Mouse (Mus musculus) hindbrain, embryonic 16.5 days (tissue): Measurements from ENCODE around the gene Hoxd13. TPM values are rescaled to one million over a fixed set of nuclear protein-coding genes. Genes with fewer than 3 reads are reported as not detected.
A peak's percentile ranks its signal among the peaks of the same experiment; 100 is the strongest.

Experiments
- ATAC-seq: fragments of 200-750 bp; cut with Nextera tagmentation; 2 replicates; pipeline ENCODE4 v1.8.0; 2017; ENCODE audit warnings: moderate TSS enrichment, moderate library complexity
- H3K27ac ChIP-seq: fragments of 300-500 bp; sonication (generic); 2 replicates; pipeline ENCODE4 v1.5.1; 2014; ENCODE audit warnings: low read depth, mild to moderate bottlenecking, control low read depth, low read length, moderate library complexity
- H3K27me3 ChIP-seq: fragments of 300-500 bp; sonication (generic); replicated peaks from 2 replicates; pipeline ENCODE4 v1.6.1; 2014; ENCODE audit warnings: low read length; ENCODE audit not compliant: control insufficient read depth, insufficient read depth
- H3K36me3 ChIP-seq: fragments of 300-500 bp; sonication (generic); 2 replicates; pipeline ENCODE4 v1.6.1; 2014; ENCODE audit warnings: mild to moderate bottlenecking, low read length, moderate library complexity, mixed read lengths; ENCODE audit not compliant: control insufficient read depth, insufficient read depth
- H3K4me1 ChIP-seq: fragments of 300-500 bp; sonication (generic); 2 replicates; pipeline ENCODE4 v1.6.1; 2014; ENCODE audit warnings: low read depth, low read length; ENCODE audit not compliant: control insufficient read depth, insufficient read depth
- H3K4me2 ChIP-seq: fragments of 300-500 bp; sonication (generic); 2 replicates; pipeline ENCODE4 v1.6.1; 2014; ENCODE audit warnings: mild to moderate bottlenecking, low read length, control low read depth, moderate library complexity
- H3K4me3 ChIP-seq: fragments of 300-500 bp; sonication (generic); 2 replicates; pipeline ENCODE4 v1.5.1; 2014; ENCODE audit warnings: mild to moderate bottlenecking, low read length, control low read depth, moderate library complexity
- H3K9ac ChIP-seq: fragments of 300-500 bp; sonication (generic); 2 replicates; pipeline ENCODE4 v1.6.1; 2014; ENCODE audit warnings: low read depth, mild to moderate bottlenecking, control low read depth, low read length, moderate library complexity
- H3K9me3 ChIP-seq: fragments of 300-500 bp; sonication (generic); 2 replicates; pipeline ENCODE4 v1.6.1; 2014; ENCODE audit warnings: mild to moderate bottlenecking, low read length, moderate library complexity; ENCODE audit not compliant: control insufficient read depth
- WGBS: fragments of 180-500 bp; shearing (Covaris S2); extraction: QIAGEN DNeasy Blood & Tissue Kit; methylation state at CpG from one replicate; pipeline ENCODE4 v1.1.7; 2014; 5-methylcytosine and 5-hydroxymethylcytosine counted together
- polyA plus RNA-seq: library from polyadenylated mRNA; unstranded; fragments of >200 nt; fragmentation: Nextera tagmentation; extraction: Ambion mirVana; gene quantifications from 2 replicates; pipeline ENCODE4 v1.2.1, GENCODE M21; 2015

The Hoxd13 gene
- polyA plus RNA-seq, 1 experiment from 2014 or later, result not detected

- no peak overlapping the region for H3K4me3 ChIP-seq
- peak overlapping the region; percentile 14; the same call in 1 of the 2 replicates for H3K4me2 ChIP-seq
- H3K9me3 ChIP-seq, result no peaks in the 10 kb centered on the region
- peaks cover 63% of the 10 kb centered on the region for H3K27me3 ChIP-seq
- under 1% methylated on average over 16 of the region's 16 CpGs for WGBS
- peaks cover 5% of the 10 kb centered on the region; the same call in 1 of the 2 replicates for H3K4me1 ChIP-seq
- no peak for ATAC-seq
- no peaks in the 10 kb centered on the region for H3K36me3 ChIP-seq
- H3K27ac ChIP-seq, result no peak overlapping the region
- no peak overlapping the region for H3K9ac ChIP-seq
These were observed 42.9 kb downstream of the Hoxd13 start for GRCm38 (mm10) chr2:74710929-74711543.

DNA sequence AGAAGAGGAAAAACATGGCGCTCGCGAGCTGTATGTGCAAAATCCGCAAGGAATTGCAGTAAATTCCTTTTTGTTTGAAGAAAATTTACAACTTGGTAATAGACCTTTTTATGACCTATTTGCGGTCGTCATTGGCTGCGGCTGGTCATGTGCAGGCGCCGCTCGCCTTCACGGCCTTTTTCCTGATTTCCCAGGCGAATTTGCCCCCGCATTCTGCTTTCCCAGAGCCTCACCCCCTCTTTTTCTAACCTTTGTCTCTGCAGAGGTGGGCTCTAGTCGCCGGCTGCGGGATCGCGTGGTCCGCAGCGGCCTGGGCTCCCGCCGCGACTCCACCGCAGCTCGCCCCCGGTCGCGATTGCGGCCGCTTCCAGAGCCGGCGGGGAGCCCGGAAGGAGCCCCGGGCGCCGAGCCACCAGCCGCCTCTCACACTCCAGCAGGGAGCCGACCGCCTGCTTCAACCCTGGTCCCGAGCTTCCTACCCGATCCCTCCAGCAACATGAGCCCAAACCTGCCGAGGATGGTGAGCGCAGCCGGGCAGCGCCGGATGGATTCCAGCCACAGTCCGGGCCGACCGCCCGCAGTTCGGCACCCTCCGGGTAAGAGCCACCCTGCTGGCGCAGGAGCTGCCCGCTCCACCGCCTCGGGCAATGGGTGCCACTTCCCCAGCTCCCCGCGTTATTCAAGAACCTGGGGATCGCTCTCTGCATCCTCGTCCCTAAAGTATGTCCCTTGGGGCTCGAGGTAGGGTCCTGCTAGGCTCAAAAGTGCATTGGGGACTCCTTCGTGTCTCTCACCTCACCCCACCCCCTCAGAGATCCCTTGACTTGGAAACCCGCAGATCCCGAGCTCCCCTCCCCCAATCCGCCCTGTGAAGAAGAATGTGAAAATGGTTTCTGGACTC is 43.9 kb downstream of the Hoxd13 start, which contains the start of the genes Hoxd3 and Hoxd4:
TSS of gene Hoxd3 (plus strand) at position 207 of the 901 bp plus-strand sequence.
TSS of gene Hoxd4 (plus strand) at position 209 of the 901 bp plus-strand sequence.
- peak within 1 kb of the TSS; percentile 36 for H3K4me3 ChIP-seq
- peak within 1 kb of the TSS; percentile 42 for H3K9ac ChIP-seq
- 0 out of 2 replicates have a peak, but pooled peaks have one; percentile 25 for ATAC-seq
- peaks cover 7% of the 10 kb centered on the region; the same call in 1 of the 2 replicates for H3K4me1 ChIP-seq
- H3K36me3 ChIP-seq, result no peaks in the 10 kb centered on the region
- H3K4me2 ChIP-seq, result peak within 1 kb of the TSS; percentile 38
- WGBS, result under 1% methylated on average over 64 of the region's 65 CpGs
- peaks cover 63% of the 10 kb centered on the region for H3K27me3 ChIP-seq
- H3K9me3 ChIP-seq, result no peaks in the 10 kb centered on the region
- peak within 1 kb of the TSS; percentile 41 for H3K27ac ChIP-seq

DNA sequence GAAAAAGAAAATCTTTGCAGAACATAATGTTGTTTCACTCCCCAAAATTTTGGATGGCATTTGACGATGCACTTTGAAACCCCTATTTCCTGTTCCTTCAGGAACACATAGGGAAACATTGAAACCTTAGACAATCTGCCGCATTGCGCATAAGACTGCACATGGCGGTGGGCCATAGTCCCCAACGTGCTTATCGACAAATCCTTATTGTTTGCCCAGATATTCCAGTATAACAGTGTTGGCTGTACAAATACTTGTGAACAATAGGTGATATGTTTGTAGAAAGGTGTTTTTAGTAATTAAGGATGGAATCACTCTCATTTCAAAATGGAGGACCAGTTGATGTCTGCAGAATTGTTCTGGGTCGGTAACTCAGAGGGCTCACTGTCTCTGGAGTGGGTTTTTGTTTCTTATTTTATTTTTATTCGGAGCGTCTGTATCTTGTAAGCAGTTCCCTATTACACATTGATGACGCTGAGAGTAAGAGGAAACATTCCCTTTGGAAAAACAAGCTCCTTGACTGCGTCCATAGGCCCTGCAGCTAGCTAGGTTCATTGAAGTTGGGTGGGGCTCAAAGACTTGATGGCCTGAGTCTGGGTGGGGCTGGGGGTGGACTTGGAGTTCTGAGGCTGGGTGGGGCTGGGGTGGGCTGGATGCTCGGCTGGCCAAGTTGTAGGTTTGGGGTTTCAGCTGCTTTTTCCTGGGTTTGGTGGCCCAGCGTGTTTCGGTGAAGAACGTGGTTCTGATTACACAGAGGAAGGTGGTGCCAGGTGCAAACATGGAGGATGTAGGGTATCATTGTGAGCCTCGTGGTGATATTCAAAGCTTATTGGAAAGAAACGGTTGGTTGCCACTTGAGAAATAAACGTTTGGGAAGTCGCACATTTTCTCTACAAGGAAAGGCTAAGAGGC is 45.4 kb downstream of the Hoxd13 start:
- H3K4me1 ChIP-seq, result peaks cover 7% of the 10 kb centered on the region; the same call in 1 of the 2 replicates
- no peak overlapping the region for H3K9ac ChIP-seq
- no peaks in the 10 kb centered on the region for H3K36me3 ChIP-seq
- H3K4me2 ChIP-seq, result no peak overlapping the region
- WGBS, result 7% methylated on average over 19 of the region's 19 CpGs
- H3K27ac ChIP-seq, result no peak overlapping the region
- peak overlapping the region; percentile 16 for H3K4me3 ChIP-seq
- peaks cover 60% of the 10 kb centered on the region for H3K27me3 ChIP-seq
- no peak for ATAC-seq
- H3K9me3 ChIP-seq, result no peaks in the 10 kb centered on the region

DNA sequence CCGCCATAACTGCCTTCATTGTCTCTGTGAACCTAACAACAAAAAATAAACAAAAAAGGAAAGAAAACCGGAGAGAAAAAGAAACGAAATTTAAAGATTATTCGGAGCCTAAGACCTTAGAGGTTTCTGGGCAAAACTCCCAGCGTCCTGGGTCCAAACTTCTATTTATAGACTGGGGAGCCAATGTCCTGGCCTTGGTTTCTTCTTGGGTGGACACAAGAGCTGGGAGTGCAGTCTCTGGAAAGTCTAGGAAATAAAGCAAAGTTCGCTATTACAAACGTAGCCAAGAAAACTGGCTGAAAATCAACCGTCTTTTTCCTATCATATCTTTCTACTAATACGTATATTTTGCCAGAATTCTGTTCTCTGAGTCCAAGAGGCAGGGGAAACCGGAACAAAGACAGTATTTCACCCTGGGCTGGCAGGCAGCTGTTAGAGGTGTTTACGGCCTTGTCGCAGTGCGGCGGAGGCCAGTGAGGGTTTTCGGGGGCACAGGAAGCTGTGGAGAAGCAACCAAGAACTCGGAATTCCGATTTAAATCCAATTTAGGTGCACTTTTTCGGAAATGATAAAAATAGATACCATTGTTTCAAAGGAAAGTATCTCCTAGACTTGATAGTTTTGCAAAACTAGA is 46.2 kb downstream of the Hoxd13 start:
- no peaks in the 10 kb centered on the region for H3K9me3 ChIP-seq
- H3K4me2 ChIP-seq, result no peak overlapping the region
- WGBS, result 5% methylated on average over 18 of the region's 18 CpGs
- H3K4me1 ChIP-seq, result peaks cover 7% of the 10 kb centered on the region; the same call in 1 of the 2 replicates
- peak overlapping the region; percentile 16 for H3K4me3 ChIP-seq
- no peaks in the 10 kb centered on the region for H3K36me3 ChIP-seq
- H3K27ac ChIP-seq, result no peak overlapping the region
- H3K9ac ChIP-seq, result no peak overlapping the region
- H3K27me3 ChIP-seq, result peaks cover 58% of the 10 kb centered on the region
- no peak for ATAC-seq

DNA sequence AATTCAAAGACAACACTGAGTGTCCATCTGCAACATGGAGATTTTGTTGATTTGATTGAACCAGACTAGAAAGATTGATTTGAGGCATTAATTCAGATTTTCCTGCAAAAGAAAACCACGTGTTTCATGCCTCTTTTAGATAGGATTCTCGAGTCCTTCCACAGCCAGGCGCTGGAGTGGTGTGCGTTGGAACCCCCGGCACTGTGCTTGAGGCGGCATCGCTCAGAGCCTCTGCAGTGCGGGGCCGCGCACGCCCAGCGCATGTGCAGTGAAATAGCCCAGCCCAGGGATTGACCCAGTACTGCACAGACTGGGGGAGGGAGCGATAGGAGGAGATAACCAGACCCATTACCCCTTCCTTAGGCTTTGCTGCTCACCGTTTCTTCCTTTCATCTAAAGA is 46.8 kb downstream of the Hoxd13 start:
- Histone ChIP-seq H3K9me3 (no peaks in the 10 kb centered on the region), H3K4me1 (peaks cover 7% of the 10 kb centered on the region; the same call in 1 of the 2 replicates), H3K9ac (no peak overlapping the region), H3K4me2 (no peak overlapping the region), H3K36me3 (no peaks in the 10 kb centered on the region), H3K27ac (no peak overlapping the region), H3K4me3 (peak overlapping the region; percentile 16), H3K27me3 (peaks cover 60% of the 10 kb centered on the region)
- peak; percentile 60 for ATAC-seq
- WGBS, result 1% methylated on average over 14 of the region's 14 CpGs

DNA sequence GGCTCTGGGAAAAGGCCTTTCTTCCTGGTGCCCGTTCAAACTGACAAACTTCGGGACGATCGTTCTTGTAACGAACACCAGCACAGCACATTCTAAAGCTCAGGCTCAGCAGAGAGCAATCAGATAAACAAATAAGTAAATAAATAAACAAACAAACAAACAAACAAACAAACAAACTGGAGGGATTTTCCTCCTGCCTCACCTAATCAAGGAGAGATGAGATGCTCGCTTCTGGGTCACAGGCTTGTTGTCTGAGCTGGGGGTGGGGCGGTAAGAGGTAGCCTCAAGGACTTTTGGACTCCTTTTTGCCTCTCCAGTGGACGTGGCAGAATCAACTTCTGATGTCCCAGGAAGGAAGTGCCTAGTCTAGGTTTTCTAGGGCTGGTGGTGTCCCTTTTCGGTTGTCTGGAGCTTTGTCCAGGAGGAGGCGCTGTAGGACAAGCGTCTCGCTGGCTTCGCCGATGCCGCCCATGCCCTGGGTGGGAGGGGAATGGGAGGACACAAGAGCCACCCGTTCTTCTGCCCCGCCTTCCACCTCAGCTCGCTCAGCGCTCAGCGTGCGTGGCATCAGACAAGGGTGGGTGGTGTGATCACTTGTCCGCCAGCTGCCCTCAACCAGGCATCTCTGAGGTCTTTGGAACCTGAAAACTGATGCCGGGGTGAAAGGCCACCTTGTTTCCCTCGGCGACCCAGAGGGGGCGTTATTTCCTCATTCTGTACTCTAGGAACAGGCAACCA is 47.6 kb downstream of the Hoxd13 start:
- 3% methylated on average over 26 of the region's 26 CpGs for WGBS
- Histone ChIP-seq H3K27ac (no peak overlapping the region), H3K4me1 (peaks cover 7% of the 10 kb centered on the region; the same call in 1 of the 2 replicates), H3K9me3 (no peaks in the 10 kb centered on the region), H3K27me3 (peaks cover 56% of the 10 kb centered on the region), H3K36me3 (no peaks in the 10 kb centered on the region), H3K9ac (peak overlapping the region; percentile 42; the same call in 1 of the 2 replicates), H3K4me3 (peak overlapping the region; percentile 31), H3K4me2 (peak overlapping the region; percentile 65)
- peak; percentile 78 for ATAC-seq

- Histone ChIP-seq H3K4me2 (no peak overlapping the region), H3K9me3 (no peaks in the 10 kb centered on the region), H3K27ac (no peak overlapping the region), H3K4me1 (peaks cover 2% of the 10 kb centered on the region; the same call in 1 of the 2 replicates), H3K36me3 (no peaks in the 10 kb centered on the region), H3K9ac (no peak overlapping the region), H3K4me3 (no peak overlapping the region), H3K27me3 (peaks cover 67% of the 10 kb centered on the region)
- 18% methylated on average over 2 of the region's 2 CpGs for WGBS
- ATAC-seq, result no peak
These were observed 52.3 kb downstream of the Hoxd13 start for GRCm38 (mm10) chr2:74720384-74720783.
